Mouse (Mus musculus) embryonic facial prominence, embryonic 12.5 days (tissue): ENCODE results near the gene Spata4. TPM values are rescaled to one million over a fixed set of nuclear protein-coding genes. Genes with fewer than 3 reads are reported as not detected.
"Not testable (repeated sequence)": the region's sequence is repeated elsewhere in the genome, so short reads cannot be mapped to it uniquely, and the experiment has no call there.

Source experiments
- ATAC-seq: fragments of 200-750 bp; cut with Nextera tagmentation; 2 replicates; pipeline ENCODE4 v1.8.0; 2017; ENCODE audit not compliant: insufficient number of reproducible peaks, insufficient read depth, low FRiP score, low TSS enrichment
- H3K27ac ChIP-seq: fragments of 300-500 bp; sonication (generic); 2 replicates; pipeline ENCODE4 v1.5.1; 2016; ENCODE audit warnings: mild to moderate bottlenecking
- H3K27me3 ChIP-seq: fragments of 300-500 bp; sonication (generic); 2 replicates; pipeline ENCODE4 v1.6.1; 2016; ENCODE audit warnings: mild to moderate bottlenecking, moderate library complexity
- H3K36me3 ChIP-seq: fragments of 300-500 bp; sonication (generic); 2 replicates; pipeline ENCODE4 v1.6.1; 2016; ENCODE audit warnings: mild to moderate bottlenecking
- H3K4me1 ChIP-seq: fragments of 300-500 bp; sonication (generic); 2 replicates; pipeline ENCODE4 v1.6.1; 2016
- H3K4me2 ChIP-seq: fragments of 300-500 bp; sonication (generic); replicated peaks from 2 replicates; pipeline ENCODE4 v1.6.1; 2016; ENCODE audit warnings: mild to moderate bottlenecking, moderate library complexity
- H3K4me3 ChIP-seq: fragments of 300-500 bp; sonication (generic); 2 replicates; pipeline ENCODE4 v1.5.1; 2016; ENCODE audit warnings: mild to moderate bottlenecking
- H3K9ac ChIP-seq: fragments of 300-500 bp; sonication (generic); 2 replicates; pipeline ENCODE4 v1.6.1; 2016; ENCODE audit warnings: mild to moderate bottlenecking, moderate library complexity
- H3K9me3 ChIP-seq: fragments of 300-500 bp; sonication (generic); 2 replicates; pipeline ENCODE4 v1.6.1; 2016; ENCODE audit warnings: mild to moderate bottlenecking, moderate library complexity
- WGBS: fragments of 180-500 bp; shearing (Covaris S2); methylation state at CpG from one replicate; pipeline ENCODE4 v1.1.7; 2016; 5-methylcytosine and 5-hydroxymethylcytosine counted together
- polyA plus RNA-seq: library from polyadenylated mRNA; unstranded; fragments of >200 nt; fragmentation: Nextera tagmentation; extraction: Ambion mirVana; gene quantifications from 2 replicates; pipeline ENCODE4 v1.2.1, GENCODE M21; 2016

The Spata4 gene
- polyA plus RNA-seq, 1 experiment from 2014 or later = not detected

DNA sequence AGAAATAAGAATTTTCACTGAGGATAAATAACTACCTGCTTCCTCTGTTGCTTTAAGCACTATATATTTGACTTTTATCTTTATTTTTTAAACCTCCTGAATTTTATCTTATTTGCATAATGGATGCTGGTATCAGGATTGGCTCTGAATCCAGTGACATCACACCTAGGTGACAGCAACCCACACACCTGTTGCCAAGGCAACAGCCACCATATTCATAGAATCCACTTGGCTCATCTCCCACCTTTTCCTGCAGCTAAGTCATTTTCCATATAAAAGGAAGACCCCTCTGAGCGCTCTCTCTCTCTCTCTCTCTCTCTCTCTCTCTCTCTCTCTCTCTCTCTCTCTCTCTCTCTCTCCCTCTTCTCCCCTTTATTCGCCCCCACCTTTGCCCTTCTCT lies 3.6 kb upstream of the Spata4 start:
- no peak for ATAC-seq
- WGBS = 80% methylated on average over 2 of the region's 2 CpGs

DNA sequence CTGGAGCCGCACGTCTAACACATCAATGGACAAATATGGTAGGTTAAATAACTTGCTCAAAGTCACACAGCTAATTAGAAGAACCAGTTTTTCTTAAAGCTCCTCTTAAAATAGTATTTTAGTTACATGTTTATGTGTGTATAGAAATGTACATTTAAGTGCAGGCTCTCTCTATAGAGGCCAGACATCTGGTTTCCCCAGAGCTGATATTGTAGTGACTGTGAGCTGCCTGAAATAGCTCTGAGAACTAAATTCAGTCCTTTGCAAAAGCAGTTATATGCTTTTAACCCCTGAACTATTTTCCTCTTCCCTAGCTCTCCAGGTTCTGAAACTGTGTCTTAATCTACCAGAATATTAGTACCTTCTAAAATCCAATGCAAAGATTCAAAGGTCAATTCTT lies 3.2 kb upstream of the Spata4 start:
- no peak for ATAC-seq
- Histone ChIP-seq H3K36me3 (no peaks in the 10 kb centered on the region), H3K4me3 (no peak overlapping the region), H3K4me2 (no peak overlapping the region), H3K9me3 (no peaks in the 10 kb centered on the region), H3K27me3 (no peaks in the 10 kb centered on the region), H3K9ac (no peak overlapping the region), H3K27ac (no peak overlapping the region), H3K4me1 (no peaks in the 10 kb centered on the region)
- WGBS = 84% methylated on average over 2 of the region's 2 CpGs

More for the DNA sequence above, 3.6 kb upstream of the Spata4 start:
- Histone ChIP-seq H3K4me1 (no peaks in the 10 kb centered on the region), H3K9me3 (no peaks in the 10 kb centered on the region), H3K4me2 (no peak overlapping the region), H3K4me3 (no peak overlapping the region), H3K36me3 (no peaks in the 10 kb centered on the region), H3K27me3 (no peaks in the 10 kb centered on the region), H3K27ac (no peak overlapping the region), H3K9ac (no peak overlapping the region)

DNA sequence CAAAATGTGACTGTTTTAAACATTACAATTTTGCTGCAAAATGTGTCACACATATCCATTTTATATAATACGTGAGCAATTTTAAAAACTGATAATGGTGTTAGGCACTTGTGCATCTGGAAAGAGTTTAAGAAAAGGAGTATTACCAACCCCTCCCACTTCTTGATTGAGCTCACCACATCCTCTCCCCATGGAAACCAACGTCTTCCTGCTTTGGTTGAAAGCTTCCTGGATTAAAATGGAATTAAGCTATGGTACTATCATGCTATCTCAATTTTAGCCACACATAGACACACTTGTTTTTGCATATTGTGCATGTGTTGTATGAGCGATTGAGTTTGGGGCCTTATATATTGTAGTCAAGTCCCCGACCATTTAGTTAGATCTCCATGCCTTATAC lies 2.9 kb downstream of the Spata4 start:
- 69% methylated on average over 4 of the region's 4 CpGs for WGBS
- Histone ChIP-seq H3K27ac (no peak overlapping the region), H3K4me3 (no peak overlapping the region), H3K27me3 (no peaks in the 10 kb centered on the region), H3K9me3 (no peaks in the 10 kb centered on the region), H3K4me1 (no peaks in the 10 kb centered on the region), H3K36me3 (no peaks in the 10 kb centered on the region), H3K4me2 (no peak overlapping the region), H3K9ac (no peak overlapping the region)
- no peak for ATAC-seq

- no peak overlapping the region for H3K4me2 ChIP-seq
- H3K36me3 ChIP-seq = no peaks in the 10 kb centered on the region
- no peak overlapping the region for H3K4me3 ChIP-seq
- H3K9me3 ChIP-seq = no peaks in the 10 kb centered on the region
- no peaks in the 10 kb centered on the region for H3K4me1 ChIP-seq
- ATAC-seq = no peak
- no peaks in the 10 kb centered on the region for H3K27me3 ChIP-seq
- no peak overlapping the region for H3K9ac ChIP-seq
- H3K27ac ChIP-seq = no peak overlapping the region
- 86% methylated on average over 2 of the region's 2 CpGs for WGBS
Measured at GRCm38 (mm10) chr8:54609336-54609735, 8.8 kb downstream of the Spata4 start.

DNA sequence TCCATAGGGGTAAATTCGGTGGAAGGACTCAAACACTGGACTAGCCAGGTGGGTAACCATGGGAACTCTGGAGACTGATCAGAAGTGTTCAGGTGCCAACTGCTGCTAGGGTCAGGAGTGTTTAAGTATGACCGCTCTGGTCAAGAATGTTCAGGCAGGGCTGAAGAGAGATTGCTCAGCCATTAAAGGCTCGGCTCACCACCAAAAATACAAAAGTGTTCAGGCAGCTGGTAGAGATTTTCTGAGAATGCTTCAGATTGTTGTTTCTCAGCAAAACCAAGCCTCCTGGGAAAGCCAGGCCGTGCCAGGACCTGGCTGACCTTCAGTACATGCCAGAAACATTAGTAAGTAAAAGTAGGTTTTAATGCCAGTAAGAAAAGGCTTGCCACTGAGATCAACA lies 9.7 kb downstream of the Spata4 start:
- Histone ChIP-seq H3K27me3 (no peaks in the 10 kb centered on the region), H3K9me3 (no peaks in the 10 kb centered on the region), H3K4me1 (no peaks in the 10 kb centered on the region), H3K27ac (no peak overlapping the region), H3K9ac (no peak overlapping the region), H3K36me3 (no peaks in the 10 kb centered on the region), H3K4me3 (no peak overlapping the region), H3K4me2 (no peak overlapping the region)
- ATAC-seq = no peak
- WGBS = 57% methylated on average over 4 of the region's 4 CpGs

- 88% methylated on average over 17 of the region's 17 CpGs for WGBS
- not testable (repeated sequence) for H3K4me1 ChIP-seq, H3K4me2 ChIP-seq, H3K27ac ChIP-seq, H3K4me3 ChIP-seq, H3K27me3 ChIP-seq, H3K9me3 ChIP-seq, H3K36me3 ChIP-seq, H3K9ac ChIP-seq, ATAC-seq
Measured at GRCm38 (mm10) chr8:54616710-54617109, 16.1 kb downstream of the Spata4 start.

- WGBS = 75% methylated on average over 4 of the region's 4 CpGs
- Histone ChIP-seq H3K9ac (no peak overlapping the region), H3K4me1 (no peaks in the 10 kb centered on the region), H3K27me3 (no peaks in the 10 kb centered on the region), H3K36me3 (no peaks in the 10 kb centered on the region), H3K27ac (no peak overlapping the region), H3K4me3 (no peak overlapping the region), H3K4me2 (no peak overlapping the region), H3K9me3 (no peaks in the 10 kb centered on the region)
- ATAC-seq = no peak
Measured at GRCm38 (mm10) chr8:54638634-54639033, 38.1 kb downstream of the Spata4 start.

Other genes starting within 250 kb of the Spata4 start
- gene Asb5, start 71.2 kb upstream of the Spata4 start, polyA plus RNA-seq = 7.5 and 9.2 TPM in 2 replicates
- 85.1 and 93.6 TPM in 2 replicates for gene Spcs3, start 70.8 kb upstream of the Spata4 start, polyA plus RNA-seq